Mouse (Mus musculus) heart, postnatal 0 days (tissue): ENCODE data around the gene Nfix.

ENCODE experiments used
- CTCF ChIP-seq: IDR thresholded peaks from 2 replicates; pipeline ENCODE4 v1.5.1; 2016; ENCODE audit warnings: antibody characterized with exemption, control low read depth, low read depth
- EP300 ChIP-seq: IDR thresholded peaks from 2 replicates; pipeline ENCODE4 v1.6.1; 2016; ENCODE audit warnings: antibody characterized with exemption, low read depth

DNA sequence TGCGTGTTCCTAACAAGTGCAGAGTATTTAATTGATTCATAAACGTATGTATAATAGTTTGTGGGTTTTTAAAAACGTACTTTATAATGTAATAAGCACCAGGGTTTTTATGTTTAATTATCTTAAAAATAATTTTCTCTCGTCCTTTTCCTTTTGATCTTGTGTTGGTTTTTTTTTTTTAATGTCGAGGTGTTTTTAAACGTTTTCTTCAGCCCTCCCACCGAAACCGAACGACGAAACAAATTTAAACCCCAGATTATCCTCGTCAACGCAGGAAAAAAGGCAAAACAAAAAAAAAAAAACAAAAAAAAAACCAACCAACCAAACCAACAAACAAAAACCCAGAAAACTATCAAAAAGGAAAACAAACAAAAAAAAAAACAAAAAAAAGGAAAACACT lies 94.2 kb downstream of the Nfix start:
- TF ChIP-seq CTCF = no peak
- no peak for TF ChIP-seq EP300
